8 mouse cellular contexts compared by ENCODE assay signal in genomic region chr19:4442408-4442807, GRCm38 (mm10). TPM values are rescaled to one million over a fixed set of nuclear protein-coding genes. Genes with fewer than 3 reads are reported as not detected.
A peak's percentile ranks its signal among the peaks of the same experiment; 100 is the strongest.
DNase-seq lines count a peak whose midpoint lies in the region; ATAC-seq lines count a peak whose summit lies in the region.

No protein-coding gene starts in this region.

- no peak overlapping the region for H3K4me2 ChIP-seq in hindbrain, embryonic 14.5 days (replicated peaks)

- DNase-seq in ZHBTc4 (ENCODE audit: low read depth, low spot score): peak; percentile 68
- peak; percentile 73 for DNase-seq in cerebellum, adult 9-11 months
- DNase-seq in hindbrain, embryonic 14.5 days (ENCODE audit: low spot score): peak; percentile 83
- DNase-seq in layer of hippocampus, postnatal 36 days: peak; percentile 60 to 72
- peak; percentile 76 to 83 for DNase-seq in lung, postnatal 4 days
- DNase-seq in right cerebral cortex, postnatal 4 days: peak; percentile 81

- H3K4me1 ChIP-seq in hindbrain, embryonic 14.5 days (replicated peaks; ENCODE audit: control insufficient read depth, insufficient read depth, low read length): 0 out of 2 replicates have a peak, but pooled peaks cover 11% of the 10 kb centered on the region

- no peak overlapping the region for H3K4me3 ChIP-seq in hindbrain, embryonic 14.5 days (replicated peaks; ENCODE audit: low read length)

- H3K9me3 ChIP-seq in hindbrain, embryonic 14.5 days (ENCODE audit: control insufficient read depth, low read length): no peaks in the 10 kb centered on the region

- no peaks in the 10 kb centered on the region for H3K36me3 ChIP-seq in hindbrain, embryonic 14.5 days (replicated peaks; ENCODE audit: control insufficient read depth, insufficient read depth)

- H3K27me3 ChIP-seq in hindbrain, embryonic 14.5 days (ENCODE audit: control insufficient read depth, insufficient read depth, low read length): peaks cover 28% of the 10 kb centered on the region

- 6% methylated on average over 3 of the region's 3 CpGs for WGBS in hindbrain, embryonic 14.5 days

- H3K9ac ChIP-seq in hindbrain, embryonic 14.5 days: no peak overlapping the region

- H3K27ac ChIP-seq in hindbrain, embryonic 14.5 days: no peak overlapping the region

- ATAC-seq in frontal cortex, adult (ENCODE audit: low TSS enrichment): peak; percentile 70; the same call in 1 of the 2 replicates
- no peak for ATAC-seq in hindbrain, embryonic 14.5 days (ENCODE audit: low FRiP score)
- ATAC-seq in monocyte, adult 5-6 weeks (replicated peaks; ENCODE audit: insufficient number of reproducible peaks, low FRiP score, low TSS enrichment, poor library complexity, severe bottlenecking): no peak

RNA-seq across cellular contexts. Expression of gene Rhod, which starts 3.2 kb away (rescaled TPM):
- 5.8 and 7.2 TPM in 2 replicates for polyA plus RNA-seq in hindbrain, embryonic 14.5 days (2014; fragmentation: Nextera tagmentation; extraction: Ambion mirVana)
- 1 to 10 TPM in 1 of 2 experiments, under 1 TPM in 1; 0.35 to 1.3 TPM for total RNA-seq in layer of hippocampus, postnatal 36 days (2021)
- total RNA-seq in monocyte, adult 5-6 weeks (2017): not detected in 3 replicates

RNA-seq across cellular contexts. Expression of gene Syt12, which starts 34.8 kb away (rescaled TPM):
- 4.1 and 5.9 TPM in 2 replicates for polyA plus RNA-seq in hindbrain, embryonic 14.5 days (2014; fragmentation: Nextera tagmentation; extraction: Ambion mirVana)
- 10 to 100 TPM; 26.1 to 30.0 TPM for total RNA-seq in layer of hippocampus, postnatal 36 days (2021)
- total RNA-seq in monocyte, adult 5-6 weeks (2017): not detected in 3 replicates

RNA-seq across cellular contexts. Expression of gene Kdm2a, which starts 44.3 kb away (rescaled TPM):
- polyA plus RNA-seq in hindbrain, embryonic 14.5 days (2014; fragmentation: Nextera tagmentation; extraction: Ambion mirVana): 37.3 and 40.7 TPM in 2 replicates
- 10 to 100 TPM; 82.4 to 85.3 TPM for total RNA-seq in layer of hippocampus, postnatal 36 days (2021)
- total RNA-seq in monocyte, adult 5-6 weeks (2017): 109 to 142 TPM (median 139 TPM) in 3 replicates

RNA-seq across cellular contexts. Expression of gene 2010003K11Rik, which starts 56.0 kb away (rescaled TPM):
- not detected in 2 replicates for polyA plus RNA-seq in hindbrain, embryonic 14.5 days (2014; fragmentation: Nextera tagmentation; extraction: Ambion mirVana)
- total RNA-seq in layer of hippocampus, postnatal 36 days (2021): not detected
- not detected in 3 replicates for total RNA-seq in monocyte, adult 5-6 weeks (2017)

Comparison
In these comparisons a context has a peak if more than half of its experiments do, and no peak if none do; other contexts are left out.
1. RNA of gene Syt12, which starts 34.8 kb away (total RNA-seq): 26.1 to 30.0 TPM in layer of hippocampus, postnatal 36 days; not detected in monocyte, adult 5-6 weeks; every median in the first group is over 10 times any median in the second.
2. Peak in every context shown above with its lines, with median percentiles within 50 percentile points of each other: DNase-seq.